Mouse (Mus musculus): ENCODE data around the gene Scarb2. TPM values are rescaled to one million over a fixed set of nuclear protein-coding genes. Genes with fewer than 3 reads are reported as not detected.

Scarb2 gene
- polyA plus RNA-seq (2014; fragmentation: Illumina TruSeq; extraction: RNeasy Lipid Tissue Mini Kit (QIAGEN cat#74804); ENCODE audit: low read depth, low replicate concordance), result 52.3 TPM

DNA sequence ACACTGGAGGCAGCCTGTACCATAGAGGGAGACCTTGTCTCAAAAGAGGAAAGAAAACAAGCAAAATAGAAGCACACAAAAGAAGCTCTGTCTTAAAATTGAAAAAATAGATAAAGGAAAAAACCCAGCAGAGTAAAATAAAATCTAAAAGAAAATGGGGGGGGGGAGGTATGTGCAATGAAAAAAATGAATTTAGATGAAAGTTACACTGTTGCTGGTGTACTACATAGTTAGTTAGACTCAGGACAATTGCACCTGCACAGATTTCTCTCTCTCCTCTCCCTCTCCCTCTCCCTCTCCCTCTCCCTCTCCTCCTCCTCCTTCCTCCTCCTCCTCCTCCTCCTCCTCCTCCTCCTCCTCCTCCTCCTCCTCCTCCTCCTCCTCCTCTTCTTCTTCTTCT lies at the start of gene Scarb2:
Gene Scarb2, minus strand, starts transcription at position 101 of the 400 bp plus-strand sequence.

DNA sequence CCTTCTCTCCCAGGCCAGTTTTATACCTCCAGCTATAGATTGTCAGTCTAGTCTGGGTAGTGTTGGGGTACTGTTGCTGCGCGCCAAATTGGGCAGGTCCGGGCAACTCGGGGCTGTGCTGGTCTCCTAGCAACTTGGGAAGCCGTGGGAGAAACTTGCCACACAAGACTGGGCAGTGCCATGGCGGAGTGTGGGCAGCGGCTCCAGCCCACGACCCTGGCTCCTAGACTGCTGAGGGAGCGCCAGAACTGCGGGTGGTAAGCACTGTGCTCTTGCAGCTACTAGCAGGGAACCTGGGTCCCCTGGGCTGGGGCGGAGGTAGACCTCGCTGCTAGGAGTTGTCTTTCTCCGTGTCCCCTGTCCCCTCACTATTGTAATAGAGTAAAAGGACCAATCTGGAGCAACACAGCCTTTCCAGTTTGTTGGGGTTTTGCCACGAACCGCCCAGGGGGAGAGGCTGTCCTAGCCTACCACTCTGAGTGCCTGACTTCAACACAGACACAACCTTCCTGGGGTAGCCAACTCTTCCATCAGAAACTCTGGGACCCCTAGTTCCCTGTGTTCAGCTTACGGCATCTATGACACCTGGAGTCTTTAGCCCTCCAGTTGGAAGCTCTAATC lies 48.4 kb upstream of the Scarb2 start, which contains the start of gene Fam47e:
Gene Fam47e, plus strand, starts transcription at position 179 of the 621 bp plus-strand sequence.

GRCm38 (mm10) chr5:92435025-92435584 lies 71.5 kb downstream of the Scarb2 start, which contains the start of gene Nup54:
Nup54 (minus strand) TSS chr5:92435219.

Other genes with a start within 250 kb of the Scarb2 start
- gene Naaa, start 228.7 kb downstream of the Scarb2 start, polyA plus RNA-seq (2014; fragmentation: Illumina TruSeq; extraction: RNeasy Lipid Tissue Mini Kit (QIAGEN cat#74804); ENCODE audit: low read depth, low replicate concordance), result 40.2 TPM
- 11.8 TPM for gene Sdad1, start 196.4 kb downstream of the Scarb2 start, polyA plus RNA-seq (2014; fragmentation: Illumina TruSeq; extraction: RNeasy Lipid Tissue Mini Kit (QIAGEN cat#74804); ENCODE audit: low read depth, low replicate concordance)
- gene Cxcl9, start 178.8 kb downstream of the Scarb2 start, polyA plus RNA-seq (2014; fragmentation: Illumina TruSeq; extraction: RNeasy Lipid Tissue Mini Kit (QIAGEN cat#74804); ENCODE audit: low read depth, low replicate concordance), result 17.2 TPM
- 198 TPM for gene Art3, start 175.0 kb downstream of the Scarb2 start, polyA plus RNA-seq (2014; fragmentation: Illumina TruSeq; extraction: RNeasy Lipid Tissue Mini Kit (QIAGEN cat#74804); ENCODE audit: low read depth, low replicate concordance)
- gene Cxcl10, start 157.9 kb downstream of the Scarb2 start, polyA plus RNA-seq (2014; fragmentation: Illumina TruSeq; extraction: RNeasy Lipid Tissue Mini Kit (QIAGEN cat#74804); ENCODE audit: low read depth, low replicate concordance), result 3.6 TPM
- 18.5 TPM for gene Nup54, start 71.6 kb downstream of the Scarb2 start, polyA plus RNA-seq (2014; fragmentation: Illumina TruSeq; extraction: RNeasy Lipid Tissue Mini Kit (QIAGEN cat#74804); ENCODE audit: low read depth, low replicate concordance)
- gene Fam47e, start 48.2 kb upstream of the Scarb2 start, polyA plus RNA-seq (2014; fragmentation: Illumina TruSeq; extraction: RNeasy Lipid Tissue Mini Kit (QIAGEN cat#74804); ENCODE audit: low read depth, low replicate concordance), result 5.7 TPM
- 18.6 TPM for gene Stbd1, start 96.2 kb upstream of the Scarb2 start, polyA plus RNA-seq (2014; fragmentation: Illumina TruSeq; extraction: RNeasy Lipid Tissue Mini Kit (QIAGEN cat#74804); ENCODE audit: low read depth, low replicate concordance)
- gene Ccdc158, start 168.4 kb upstream of the Scarb2 start, polyA plus RNA-seq (2014; fragmentation: Illumina TruSeq; extraction: RNeasy Lipid Tissue Mini Kit (QIAGEN cat#74804); ENCODE audit: low read depth, low replicate concordance), result 3.2 TPM
- gene Shroom3, start 176.6 kb upstream of the Scarb2 start, polyA plus RNA-seq (2014; fragmentation: Illumina TruSeq; extraction: RNeasy Lipid Tissue Mini Kit (QIAGEN cat#74804); ENCODE audit: low read depth, low replicate concordance), result 21.7 TPM